Mouse (Mus musculus) lung, embryonic 16.5 days (tissue): Measurements from ENCODE around the gene Prr13. TPM values are rescaled to one million over a fixed set of nuclear protein-coding genes. Genes with fewer than 3 reads are reported as not detected.

Experiments
- ATAC-seq: fragments of 200-750 bp; cut with Nextera tagmentation; 2 replicates; pipeline ENCODE4 v1.8.0; 2017; ENCODE audit warnings: low read depth, mild to moderate bottlenecking, moderate library complexity
- H3K27ac ChIP-seq: fragments of 300-500 bp; sonication (generic); 2 replicates; pipeline ENCODE4 v1.5.1; 2014; ENCODE audit warnings: mild to moderate bottlenecking, control low read depth, low read length
- H3K27me3 ChIP-seq: fragments of 300-500 bp; sonication (generic); 2 replicates; pipeline ENCODE4 v1.6.1; 2014; ENCODE audit warnings: low read depth, low read length, mixed read lengths; ENCODE audit not compliant: control insufficient read depth, insufficient read depth
- H3K36me3 ChIP-seq: fragments of 300-500 bp; sonication (generic); 2 replicates; pipeline ENCODE4 v1.6.1; 2014; ENCODE audit warnings: low read length; ENCODE audit not compliant: control insufficient read depth, insufficient read depth
- H3K4me1 ChIP-seq: fragments of 300-500 bp; sonication (generic); replicated peaks from 2 replicates; pipeline ENCODE4 v1.6.1; 2014; ENCODE audit warnings: low read length, mixed read lengths; ENCODE audit not compliant: control insufficient read depth, insufficient read depth
- H3K4me2 ChIP-seq: fragments of 300-500 bp; sonication (generic); 2 replicates; pipeline ENCODE4 v1.6.1; 2014; ENCODE audit warnings: low read depth, low read length, control low read depth
- H3K4me3 ChIP-seq: fragments of 300-500 bp; sonication (generic); 2 replicates; pipeline ENCODE4 v1.5.1; 2014; ENCODE audit warnings: mild to moderate bottlenecking, low read length, control low read depth
- H3K9ac ChIP-seq: fragments of 300-500 bp; sonication (generic); 2 replicates; pipeline ENCODE4 v1.6.1; 2014; ENCODE audit warnings: low read length, control low read depth
- H3K9me3 ChIP-seq: fragments of 300-500 bp; sonication (generic); 2 replicates; pipeline ENCODE4 v1.6.1; 2016; ENCODE audit warnings: low read length; ENCODE audit not compliant: control insufficient read depth
- WGBS: fragments of 180-500 bp; shearing (Covaris S2); extraction: QIAGEN DNeasy Blood & Tissue Kit; methylation state at CpG from one replicate; pipeline ENCODE4 v1.1.7; 2014; 5-methylcytosine and 5-hydroxymethylcytosine counted together
- polyA plus RNA-seq: library from polyadenylated mRNA; unstranded; fragments of >200 nt; fragmentation: Nextera tagmentation; extraction: Ambion mirVana; gene quantifications from 2 replicates; pipeline ENCODE4 v1.2.1, GENCODE M21; 2015

The Prr13 gene
- polyA plus RNA-seq, 1 experiment from 2014 or later = 91.7 TPM

DNA sequence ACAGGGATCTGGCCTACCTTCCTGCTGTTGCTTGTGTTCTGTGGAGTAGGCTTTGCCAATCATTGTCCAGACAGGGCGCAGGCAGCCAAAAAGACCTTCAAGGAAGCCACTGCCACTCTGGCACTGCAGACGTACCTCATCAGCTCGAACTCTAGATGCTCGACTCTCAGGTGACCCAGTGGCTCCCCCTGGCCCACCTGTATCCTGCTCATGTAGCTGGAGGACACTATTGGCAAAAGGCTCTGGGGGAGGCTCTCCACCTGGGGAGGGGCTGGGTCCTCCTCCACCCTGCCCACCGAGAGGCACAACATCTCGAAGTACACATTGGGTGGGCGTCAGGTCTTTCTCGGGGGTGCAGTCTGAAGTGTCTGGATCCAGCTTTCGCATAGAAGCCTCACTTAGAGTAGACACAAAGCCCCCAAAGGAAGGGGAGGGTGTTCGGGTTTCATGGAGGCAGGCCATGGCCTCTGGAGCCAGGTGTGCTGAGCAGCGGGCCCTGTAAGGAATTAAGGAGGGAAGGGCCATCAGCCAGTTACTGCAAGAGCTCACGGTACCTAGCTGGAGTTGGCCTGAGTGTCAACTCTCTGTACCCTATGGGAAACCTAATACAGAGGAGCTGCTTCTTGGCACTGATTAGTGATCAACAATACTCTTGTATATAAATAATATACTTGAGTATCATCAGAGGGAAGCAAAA is 46.4 kb downstream of the Prr13 start:
- no peak overlapping the region for H3K4me2 ChIP-seq
- H3K4me3 ChIP-seq = no peak overlapping the region
- no peak overlapping the region for H3K9ac ChIP-seq
- WGBS = 62% methylated on average over 12 of the region's 12 CpGs
- peaks cover 32% of the 10 kb centered on the region for H3K36me3 ChIP-seq
- no peak overlapping the region for H3K27ac ChIP-seq
- H3K9me3 ChIP-seq = no peaks in the 10 kb centered on the region
- ATAC-seq = no peak
- H3K4me1 ChIP-seq = peaks cover 8% of the 10 kb centered on the region
- H3K27me3 ChIP-seq = no peaks in the 10 kb centered on the region

GRCm38 (mm10) chr15:102505770-102506463 is 47.1 kb downstream of the Prr13 start:
- no peak for ATAC-seq

DNA sequence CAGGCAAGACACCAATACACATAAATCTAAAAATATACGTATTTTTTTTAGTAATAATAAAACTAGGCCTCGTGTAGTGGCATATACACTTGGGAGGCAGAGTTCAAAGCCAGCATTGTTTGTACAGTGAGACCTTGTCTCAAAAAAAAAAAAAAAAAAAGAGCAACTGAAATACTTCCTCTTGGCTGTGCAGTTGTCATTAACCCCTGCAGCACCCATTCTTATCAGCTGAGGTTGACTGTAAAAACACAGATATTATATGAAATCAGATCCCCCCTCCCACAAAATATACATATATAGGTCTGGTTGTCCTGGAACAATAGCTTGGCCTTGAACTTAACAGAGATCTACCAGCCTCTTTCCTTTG is 47.6 kb downstream of the Prr13 start:
- Histone ChIP-seq H3K4me2 (no peak overlapping the region), H3K9me3 (no peaks in the 10 kb centered on the region), H3K4me1 (peaks cover 16% of the 10 kb centered on the region), H3K27ac (no peak overlapping the region), H3K4me3 (no peak overlapping the region), H3K36me3 (peaks cover 20% of the 10 kb centered on the region), H3K9ac (no peak overlapping the region), H3K27me3 (no peaks in the 10 kb centered on the region)
- 13% methylated on average over 2 of the region's 2 CpGs for WGBS
- no peak for ATAC-seq

More at GRCm38 (mm10) chr15:102505770-102506463, 47.1 kb downstream of the Prr13 start:
- Histone ChIP-seq H3K9ac (no peak overlapping the region), H3K4me2 (no peak overlapping the region), H3K4me1 (peaks cover 10% of the 10 kb centered on the region), H3K27ac (no peak overlapping the region), H3K4me3 (no peak overlapping the region), H3K36me3 (peaks cover 25% of the 10 kb centered on the region), H3K27me3 (no peaks in the 10 kb centered on the region), H3K9me3 (no peaks in the 10 kb centered on the region)
- WGBS = 60% methylated on average over 9 of the region's 9 CpGs

GRCm38 (mm10) chr15:102506864-102507263 is 48.0 kb downstream of the Prr13 start:
- Histone ChIP-seq H3K27me3 (no peaks in the 10 kb centered on the region), H3K9me3 (no peaks in the 10 kb centered on the region), H3K9ac (no peak overlapping the region), H3K4me3 (no peak overlapping the region), H3K36me3 (peaks cover 17% of the 10 kb centered on the region), H3K4me2 (no peak overlapping the region), H3K4me1 (peaks cover 17% of the 10 kb centered on the region), H3K27ac (no peak overlapping the region)
- WGBS = 77% methylated on average over 1 of the region's 1 CpGs
- no peak for ATAC-seq

- peaks cover 10% of the 10 kb centered on the region; the same call in 1 of the 2 replicates for H3K36me3 ChIP-seq
- ATAC-seq = no peak
- H3K9ac ChIP-seq = no peak overlapping the region
- H3K4me1 ChIP-seq = peaks cover 20% of the 10 kb centered on the region
- H3K4me2 ChIP-seq = no peak overlapping the region
- H3K27ac ChIP-seq = no peak overlapping the region
- no peak overlapping the region for H3K4me3 ChIP-seq
- H3K9me3 ChIP-seq = no peaks in the 10 kb centered on the region
- H3K27me3 ChIP-seq = no peaks in the 10 kb centered on the region
Measured at GRCm38 (mm10) chr15:102507561-102507960, 48.7 kb downstream of the Prr13 start.

DNA sequence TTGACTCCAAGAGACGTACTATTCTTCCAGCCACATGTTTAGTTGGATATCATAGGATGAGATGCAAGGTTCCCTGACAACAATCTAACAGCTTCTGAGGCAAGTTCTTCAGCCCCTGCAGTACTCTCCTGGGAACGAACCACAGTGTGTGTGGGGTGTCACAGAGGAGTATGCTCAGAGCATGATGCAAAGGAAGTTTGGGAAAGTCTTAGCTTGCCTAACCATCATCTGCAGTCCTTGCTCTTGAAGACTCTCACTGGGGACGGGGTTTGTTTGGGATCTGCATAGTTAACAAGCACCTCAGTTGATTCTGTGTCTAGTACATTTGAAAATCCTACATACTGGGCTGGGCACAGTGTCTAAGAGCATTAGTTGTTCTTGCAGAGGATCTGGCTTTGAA is 49.5 kb downstream of the Prr13 start:
- Histone ChIP-seq H3K9ac (no peak overlapping the region), H3K9me3 (no peaks in the 10 kb centered on the region), H3K4me3 (no peak overlapping the region), H3K4me2 (no peak overlapping the region), H3K27me3 (no peaks in the 10 kb centered on the region), H3K36me3 (peaks cover 3% of the 10 kb centered on the region; the same call in 1 of the 2 replicates), H3K27ac (no peak overlapping the region), H3K4me1 (peaks cover 20% of the 10 kb centered on the region)
- ATAC-seq = no peak
- WGBS = 72% methylated on average over 3 of the region's 3 CpGs

- peak overlapping the region; percentile 65 for H3K4me3 ChIP-seq
- peak overlapping the region; percentile 72 for H3K27ac ChIP-seq
- H3K4me2 ChIP-seq = peak overlapping the region; percentile 94
- H3K9ac ChIP-seq = peak overlapping the region; percentile 52
- H3K27me3 ChIP-seq = no peaks in the 10 kb centered on the region
- peaks cover 20% of the 10 kb centered on the region for H3K4me1 ChIP-seq
- WGBS = 6% methylated on average over 9 of the region's 9 CpGs
- ATAC-seq = peak; percentile 66
- no peaks in the 10 kb centered on the region for H3K9me3 ChIP-seq
- no peaks in the 10 kb centered on the region for H3K36me3 ChIP-seq
Measured at GRCm38 (mm10) chr15:102510110-102510509, 51.3 kb downstream of the Prr13 start.

GRCm38 (mm10) chr15:102510590-102511284 is 51.9 kb downstream of the Prr13 start:
- Histone ChIP-seq H3K9me3 (no peaks in the 10 kb centered on the region), H3K9ac (peak overlapping the region; percentile 52), H3K27me3 (no peaks in the 10 kb centered on the region), H3K4me2 (peak overlapping the region; percentile 94), H3K4me3 (peak overlapping the region; percentile 65), H3K4me1 (peaks cover 21% of the 10 kb centered on the region), H3K36me3 (no peaks in the 10 kb centered on the region), H3K27ac (peak overlapping the region; percentile 72)
- WGBS = 2% methylated on average over 34 of the region's 34 CpGs
- ATAC-seq = peak; percentile 96

- Histone ChIP-seq H3K9ac (peak overlapping the region; percentile 52), H3K27ac (no peak overlapping the region), H3K9me3 (no peaks in the 10 kb centered on the region), H3K4me1 (peaks cover 25% of the 10 kb centered on the region), H3K27me3 (no peaks in the 10 kb centered on the region), H3K4me2 (peak overlapping the region; percentile 94), H3K36me3 (no peaks in the 10 kb centered on the region), H3K4me3 (peak overlapping the region; percentile 65)
- WGBS = 15% methylated on average over 6 of the region's 6 CpGs
- ATAC-seq = no peak
Measured at GRCm38 (mm10) chr15:102511285-102511833, 52.5 kb downstream of the Prr13 start.
